Mouse (Mus musculus): Measurements from ENCODE around the gene Fam234b.

GRCm38 (mm10) chr6:135187076-135187917 is 10.5 kb upstream of the Fam234b start:
- no peak for TF ChIP-seq CTCF (IDR thresholded peaks at IDR 0.05; ENCODE audit: borderline replicate concordance, extremely low read depth, insufficient read depth, insufficient read length)
- no peak for TF ChIP-seq POLR2A (IDR thresholded peaks at IDR 0.05; ENCODE audit: borderline replicate concordance, extremely low read depth, insufficient read depth, insufficient read length, poor library complexity, severe bottlenecking)
